In the genomic region with DNA sequence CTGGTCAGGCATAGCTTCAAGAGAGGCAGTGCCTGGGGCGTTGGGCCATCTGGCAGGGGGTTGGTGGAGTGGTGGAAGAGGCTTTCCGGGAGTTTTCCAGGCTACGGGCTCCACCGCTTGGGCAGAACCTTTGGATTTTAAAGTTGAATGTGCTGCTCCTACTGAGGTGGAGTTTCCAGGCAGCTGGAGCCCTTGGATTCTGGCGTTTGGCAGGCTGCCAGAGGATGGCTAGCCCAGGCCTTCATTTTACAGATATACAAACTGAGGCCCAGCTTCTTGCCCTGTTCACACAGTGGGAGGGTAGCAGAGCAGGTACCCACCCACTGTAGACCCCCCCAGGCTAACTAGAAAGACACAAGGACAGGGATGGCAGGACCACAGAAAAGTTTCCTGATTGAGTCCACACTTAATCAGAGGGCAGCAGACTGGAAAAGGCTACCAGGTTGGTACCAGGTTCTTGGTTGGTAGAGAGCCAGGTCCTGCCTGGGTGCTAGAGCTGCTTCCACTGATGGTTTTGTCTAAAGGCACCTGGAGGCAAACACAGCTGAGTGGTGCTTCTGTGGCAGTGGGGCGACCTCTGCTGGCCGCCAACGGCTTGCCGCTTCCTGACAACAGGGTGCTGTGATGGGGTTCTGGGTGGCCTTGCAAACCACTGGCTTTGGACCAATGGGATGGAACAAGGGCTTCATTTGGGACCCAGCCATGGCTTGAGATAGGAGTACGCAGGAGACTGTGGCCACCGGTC, we compare ENCODE assay signal across 9 mouse cellular contexts.
DNase-seq lines count a peak whose midpoint lies in the region; ATAC-seq and TF ChIP-seq lines count a peak whose summit lies in the region.
"Had no signal": no experiment of that assay in that cellular context is flagged by ENCODE, and none has a peak within 500 bp of the region (broad histone marks: within the 10 kb centered on the region; RNA-seq: fewer than 3 reads in every experiment).

No protein-coding gene starts in this region.

- no peak overlapping the region for H3K9ac ChIP-seq in MEL (ENCODE audit: control insufficient read depth, low read depth, low read length, poor library complexity, severe bottlenecking)

- WGBS in cerebellum, adult 2 months, result 3% methylated on average over 11 of the region's 11 CpGs
- 14% methylated on average over 11 of the region's 11 CpGs for WGBS in lung, adult 2 months

- ATAC-seq in neutrophil, adult 5-6 weeks (ENCODE audit: extremely low read depth, insufficient number of reproducible peaks, low FRiP score, poor library complexity, severe bottlenecking), result peak; percentile 84

- TF ChIP-seq POLR2A in MEL (IDR thresholded peaks at IDR 0.05; ENCODE audit: control insufficient read depth in 1 of 2, insufficient read depth in 1 of 2, low read depth in 1 of 2, low read length in 2 of 2, poor library complexity in 1 of 2), result no peak
- no peak for TF ChIP-seq POLR2A in cerebellum, adult 2 months (IDR thresholded peaks at IDR 0.05; ENCODE audit: borderline replicate concordance, insufficient read depth, low read length)
- no peak for TF ChIP-seq POLR2A in lung, adult 2 months (IDR thresholded peaks at IDR 0.05; ENCODE audit: borderline replicate concordance, extremely low read depth, low read depth, low read length)

- H3K27ac ChIP-seq in MEL (ENCODE audit: control insufficient read depth, low read depth, low read length), result no peak overlapping the region
- peak overlapping the region; percentile 29; the same call in 1 of the 2 replicates for H3K27ac ChIP-seq in cerebellum, adult 2 months (ENCODE audit: insufficient read depth, low read length)
- peak overlapping the region; percentile 28; the same call in 1 of the 2 replicates for H3K27ac ChIP-seq in layer of hippocampus, adult 2 months
- H3K27ac ChIP-seq: macrophage had no signal

- H3K79me2 ChIP-seq in MEL (ENCODE audit: control insufficient read depth, insufficient read depth, low read length, poor library complexity), result no peaks in the 10 kb centered on the region

- peak; percentile 91 to 98 (median 95) for TF ChIP-seq CTCF in MEL (IDR thresholded peaks at IDR 0.05 in 2 of 3, conservative IDR thresholded peaks at IDR 0.05 in 1 of 3; ENCODE audit: control insufficient read depth in 1 of 3, insufficient read depth in 1 of 3, low read depth in 2 of 3, low read length in 3 of 3, poor library complexity in 1 of 3, severe bottlenecking in 1 of 3)
- TF ChIP-seq CTCF in cerebellum, adult 2 months (IDR thresholded peaks at IDR 0.05; ENCODE audit: borderline replicate concordance, insufficient read depth, low read depth, low read length), result peak; percentile 97
- peak; percentile 100 for TF ChIP-seq CTCF in layer of hippocampus, adult 2 months (conservative IDR thresholded peaks at IDR 0.05)
- peak; percentile 86 for TF ChIP-seq CTCF in lung, adult 2 months (IDR thresholded peaks at IDR 0.05; ENCODE audit: insufficient read depth, low read length)

- H3K4me1 ChIP-seq in MEL (ENCODE audit: control insufficient read depth in 1 of 2, insufficient read depth in 2 of 2, low read length in 2 of 2), result peaks cover 0 to 4% of the 10 kb centered on the region in 2 experiments; a peak in 1 of 4 replicates
- H3K4me1 ChIP-seq in cerebellum, adult 2 months (ENCODE audit: control insufficient read depth, insufficient read depth, low read length), result peaks cover 45% of the 10 kb centered on the region
- H3K4me1 ChIP-seq in lung, adult 2 months (ENCODE audit: control insufficient read depth, insufficient read depth, low read length), result 0 out of 2 replicates have a peak, but pooled peaks cover 3% of the 10 kb centered on the region

- H3K27me3 ChIP-seq in MEL (ENCODE audit: control insufficient read depth in 1 of 2, insufficient read depth in 2 of 2, low read length in 2 of 2), result no peaks in the 10 kb centered on the region
- no peaks in the 10 kb centered on the region for H3K27me3 ChIP-seq in cerebellum, adult 2 months (ENCODE audit: control insufficient read depth, insufficient read depth, low read length)

- TF ChIP-seq EP300 in MEL (IDR thresholded peaks at IDR 0.05; ENCODE audit: low read depth in 1 of 2, low read length in 2 of 2), result no peak

- H3K36me3 ChIP-seq in MEL (ENCODE audit: control insufficient read depth in 1 of 2, insufficient read depth in 2 of 2, low read length in 2 of 2), result peaks cover 0 to 3% of the 10 kb centered on the region in 2 experiments; a peak in 2 of 4 replicates

- H3K4me3 ChIP-seq in MEL (ENCODE audit: control insufficient read depth in 1 of 2, insufficient read depth in 1 of 2, low read depth in 2 of 2, low read length in 2 of 2), result no peak overlapping the region
- H3K4me3 ChIP-seq in cerebellum, adult 2 months (replicated peaks; ENCODE audit: insufficient read depth, low read depth, low read length), result no peak overlapping the region
- no peak overlapping the region for H3K4me3 ChIP-seq in layer of hippocampus, adult 2 months
- H3K4me3 ChIP-seq in lung, adult 2 months (replicated peaks; ENCODE audit: extremely low read depth, low read depth, low read length), result no peak overlapping the region

- TF ChIP-seq RAD21 in MEL (IDR thresholded peaks at IDR 0.05; ENCODE audit: low read depth, low read length), result peak; percentile 98

- DNase-seq in MEL (ENCODE audit: low read depth, low spot score), result peak; percentile 76
- DNase-seq in cerebellum, adult 2 months, result peak; percentile 89 to 92
- peak; percentile 70 for DNase-seq in forelimb bud, embryonic 11.5 days (ENCODE audit: low read depth, low spot score)
- DNase-seq in heart, postnatal 4 days, result peak; percentile 91
- DNase-seq in layer of hippocampus, adult 2 months (ENCODE audit: low spot score in 2 of 2), result peak; percentile 85 to 92
- peak; percentile 84 for DNase-seq in lung, adult 2 months
- peak; percentile 72 to 77 for DNase-seq in thymus, adult 18-20 months

- H3K9me3 ChIP-seq in MEL (replicated peaks; ENCODE audit: insufficient read depth, low read length), result no peaks in the 10 kb centered on the region

TF ChIP-seq in MEL, 35 proteins besides CTCF, POLR2A, EP300 and RAD21:
- TF ChIP-seq SIN3A (IDR thresholded peaks at IDR 0.05; ENCODE audit: low read length) (0 out of 2 replicates have a peak, but pooled peaks have one; percentile 41), MAZ (IDR thresholded peaks at IDR 0.05; ENCODE audit: low read depth, low read length) (no peak; the same call in 1 of the 2 replicates), ELF1 (IDR thresholded peaks at IDR 0.05; ENCODE audit: low read depth, low read length) (peak; percentile 22; the same call in 1 of the 2 replicates), NELFE (IDR thresholded peaks at IDR 0.05; ENCODE audit: low read depth, low read length) (no peak), ETS1 (IDR thresholded peaks at IDR 0.05; ENCODE audit: low read depth, low read length) (no peak), USF1 (IDR thresholded peaks at IDR 0.05; ENCODE audit: low read depth, low read length) (no peak), SMC3 (IDR thresholded peaks at IDR 0.05; ENCODE audit: low read depth, low read length) (peak; percentile 95), MEF2A (IDR thresholded peaks at IDR 0.05; ENCODE audit: extremely low read depth, insufficient replicate concordance, low read depth, low read length, poor library complexity, severe bottlenecking) (no peak), ZC3H11A (IDR thresholded peaks at IDR 0.05; ENCODE audit: low read depth, low read length) (peak; percentile 95)
TF ChIP-seq in MEL: peak in this region for 4.
